Mouse (Mus musculus) cerebellum, adult 11-12 months (tissue): ENCODE measurements around the gene Tbrg4.

Source experiments
- DNase-seq: peaks from one replicate; pipeline ENCODE4 v3.0.0; 2022

Gene Tbrg4

GRCm38 (mm10) chr11:6589838-6590237 lies 36.0 kb downstream of the Tbrg4 start:
- DNase-seq = no peak

- peak; percentile 39 for DNase-seq
Measured at GRCm38 (mm10) chr11:6588295-6588694, 37.6 kb downstream of the Tbrg4 start.

- peak; percentile 89 for DNase-seq
Measured at GRCm38 (mm10) chr11:6587249-6587940, 38.5 kb downstream of the Tbrg4 start.

GRCm38 (mm10) chr11:6586660-6587059 lies 39.2 kb downstream of the Tbrg4 start:
- DNase-seq = no peak

- DNase-seq = no peak
Measured at GRCm38 (mm10) chr11:6585748-6586147, 40.1 kb downstream of the Tbrg4 start.

- no peak for DNase-seq
Measured at GRCm38 (mm10) chr11:6581560-6581959, 44.3 kb downstream of the Tbrg4 start.

- DNase-seq = no peak
Measured at GRCm38 (mm10) chr11:6580065-6580750, 45.7 kb downstream of the Tbrg4 start.

- DNase-seq = no peak
Measured at GRCm38 (mm10) chr11:6579361-6579760, 46.5 kb downstream of the Tbrg4 start.

GRCm38 (mm10) chr11:6576151-6576550 lies 49.7 kb downstream of the Tbrg4 start:
- no peak for DNase-seq

GRCm38 (mm10) chr11:6569410-6569777 lies 56.5 kb downstream of the Tbrg4 start:
- DNase-seq = no peak

GRCm38 (mm10) chr11:6568584-6569409 lies 57.1 kb downstream of the Tbrg4 start:
- DNase-seq = no peak

- no peak for DNase-seq
Measured at GRCm38 (mm10) chr11:6567951-6568350, 57.9 kb downstream of the Tbrg4 start.

GRCm38 (mm10) chr11:6566496-6566895 lies 59.4 kb downstream of the Tbrg4 start:
- DNase-seq = no peak
